Mouse (Mus musculus) T-cell, adult 66 days (primary cell): ENCODE data around the gene Dhx58. TPM values are rescaled to one million over a fixed set of nuclear protein-coding genes. Genes with fewer than 3 reads are reported as not detected.

ENCODE experiments used
- total RNA-seq, 2 experiments: library from RNA; stranded (reverse); gene quantifications; 3 replicates in 1 of 2; 4 replicates in 1 of 2; pipeline ENCODE4 v1.2.4; 2023

Dhx58 gene
- 10 to 100 TPM; 12.2 to 15.1 TPM for total RNA-seq

GRCm38 (mm10) chr11:100703851-100704531 is at the start of gene Dhx58:
Gene Dhx58, minus strand, starts transcription at chr11:100704271.

GRCm38 (mm10) chr11:100738066-100738604 is 34.1 kb upstream of the Dhx58 start, which contains the start of gene Rab5c:
Gene Rab5c, minus strand, starts transcription at chr11:100738215.

GRCm38 (mm10) chr11:100713735-100714533 is 9.9 kb upstream of the Dhx58 start, which contains the start of gene Hspb9:
Gene Hspb9, plus strand, starts transcription at chr11:100713850.

GRCm38 (mm10) chr11:100711783-100712615 is 7.9 kb upstream of the Dhx58 start, which contains the start of gene Kat2a:
Gene Kat2a, minus strand, starts transcription at chr11:100712465.

GRCm38 (mm10) chr11:100692164-100692616 is 11.9 kb downstream of the Dhx58 start, which contains the start of gene Zfp385c:
Gene Zfp385c, minus strand, starts transcription at chr11:100692455.

Other genes starting within 250 kb of the Dhx58 start
- 10 to 100 TPM; 22.5 to 35.4 TPM for gene Klhl11, start 231.5 kb downstream of the Dhx58 start, total RNA-seq
- gene Acly, start 176.3 kb downstream of the Dhx58 start, total RNA-seq: 100 to 1,000 TPM; 146 to 160 TPM
- gene Ttc25, start 158.7 kb downstream of the Dhx58 start, total RNA-seq: not detected
- 100 to 1,000 TPM; 124 to 136 TPM for gene Cnp, start 129.4 kb downstream of the Dhx58 start, total RNA-seq
- gene Nkiras2, start 85.0 kb downstream of the Dhx58 start, total RNA-seq: 10 to 100 TPM; 18.6 to 23.3 TPM
- gene Dnajc7, start 84.1 kb downstream of the Dhx58 start, total RNA-seq: 100 to 1,000 TPM; 398 to 430 TPM
- not detected for gene Zfp385c, start 11.8 kb downstream of the Dhx58 start, total RNA-seq
- 10 to 100 TPM; 44.5 to 49.7 TPM for gene Kat2a, start 8.2 kb upstream of the Dhx58 start, total RNA-seq
- gene Hspb9, start 9.6 kb upstream of the Dhx58 start, total RNA-seq: not detected
- gene Rab5c, start 33.9 kb upstream of the Dhx58 start, total RNA-seq: 100 to 1,000 TPM; 121 to 133 TPM
- under 1 TPM; 0.23 to 0.24 TPM for gene Kcnh4, start 55.7 kb upstream of the Dhx58 start, total RNA-seq
- not detected for gene Hcrt, start 58.7 kb upstream of the Dhx58 start, total RNA-seq
- 1 to 10 TPM; 6.3 to 6.5 TPM for gene Ghdc, start 66.7 kb upstream of the Dhx58 start, total RNA-seq
- 100 to 1,000 TPM; 129 to 142 TPM for gene Stat5b, start 146.5 kb upstream of the Dhx58 start, total RNA-seq
- 10 to 100 TPM; 84.3 to 91.3 TPM for gene Stat5a, start 155.1 kb upstream of the Dhx58 start, total RNA-seq
- 100 to 1,000 TPM; 263 to 271 TPM for gene Stat3, start 235.3 kb upstream of the Dhx58 start, total RNA-seq